Mouse (Mus musculus) neural tube, embryonic 14.5 days (tissue): ENCODE data around the gene Fkbp5. TPM values are rescaled to one million over a fixed set of nuclear protein-coding genes. Genes with fewer than 3 reads are reported as not detected.

Source experiments
- ATAC-seq: fragments of 200-750 bp; cut with Nextera tagmentation; 2 replicates; pipeline ENCODE4 v1.8.0; 2017; ENCODE audit warnings: low read depth, mild to moderate bottlenecking, moderate TSS enrichment, moderate library complexity
- H3K27ac ChIP-seq: fragments of 300-500 bp; sonication (generic); 2 replicates; pipeline ENCODE4 v1.5.1; 2014; ENCODE audit warnings: low read depth, mild to moderate bottlenecking, control low read depth, low read length, moderate library complexity, mixed read lengths
- H3K27me3 ChIP-seq: fragments of 300-500 bp; sonication (generic); 2 replicates; pipeline ENCODE4 v1.6.1; 2014; ENCODE audit warnings: low read length; ENCODE audit not compliant: control insufficient read depth, insufficient read depth
- H3K36me3 ChIP-seq: fragments of 300-500 bp; sonication (generic); 2 replicates; pipeline ENCODE4 v1.6.1; 2014; ENCODE audit warnings: low read length, mixed read lengths; ENCODE audit not compliant: control insufficient read depth, insufficient read depth
- H3K4me1 ChIP-seq: fragments of 300-500 bp; sonication (generic); 2 replicates; pipeline ENCODE4 v1.6.1; 2014; ENCODE audit warnings: low read length; ENCODE audit not compliant: control insufficient read depth, insufficient read depth
- H3K4me2 ChIP-seq: fragments of 300-500 bp; sonication (generic); 2 replicates; pipeline ENCODE4 v1.6.1; 2014; ENCODE audit warnings: mild to moderate bottlenecking, low read depth, low read length, control low read depth
- H3K4me3 ChIP-seq: fragments of 300-500 bp; sonication (generic); 2 replicates; pipeline ENCODE4 v1.5.1; 2014; ENCODE audit warnings: low read depth, low read length, control low read depth, mixed read lengths
- H3K9ac ChIP-seq: fragments of 300-500 bp; sonication (generic); replicated peaks from 2 replicates; pipeline ENCODE4 v1.6.1; 2014; ENCODE audit warnings: low read depth, mild to moderate bottlenecking, control low read depth, low read length, mixed read lengths
- H3K9me3 ChIP-seq: fragments of 300-500 bp; sonication (generic); 2 replicates; pipeline ENCODE4 v1.6.1; 2016; ENCODE audit warnings: low read length; ENCODE audit not compliant: control insufficient read depth
- WGBS: fragments of 180-500 bp; shearing (Covaris S2); extraction: QIAGEN DNeasy Blood & Tissue Kit; methylation state at CpG from one replicate; pipeline ENCODE4 v1.1.7; 2014; 5-methylcytosine and 5-hydroxymethylcytosine counted together
- polyA plus RNA-seq: library from polyadenylated mRNA; unstranded; fragments of >200 nt; fragmentation: Nextera tagmentation; extraction: Ambion mirVana; gene quantifications from 2 replicates; pipeline ENCODE4 v1.2.1, GENCODE M21; 2014

The Fkbp5 gene
- polyA plus RNA-seq, 1 experiment from 2014 or later: 11.1 TPM

- no peaks in the 10 kb centered on the region for H3K27me3 ChIP-seq
- no peak for ATAC-seq
- 95% methylated on average over 3 of the region's 3 CpGs for WGBS
These were observed 2.5 kb upstream of the Fkbp5 start for GRCm38 (mm10) chr17:28519827-28520226.

GRCm38 (mm10) chr17:28518615-28519071 is 1.3 kb upstream of the Fkbp5 start:
- Histone ChIP-seq H3K4me1 (0 out of 2 replicates have a peak, but pooled peaks cover 7% of the 10 kb centered on the region), H3K36me3 (no peaks in the 10 kb centered on the region), H3K4me2 (peak overlapping the region; percentile 95), H3K9ac (0 out of 2 replicates have a peak overlapping the region, but pooled peaks have one; percentile 63), H3K27me3 (no peaks in the 10 kb centered on the region), H3K27ac (no peak overlapping the region), H3K9me3 (no peaks in the 10 kb centered on the region), H3K4me3 (peak overlapping the region; percentile 46; the same call in 1 of the 2 replicates)
- ATAC-seq: no peak
- 21% methylated on average over 8 of the region's 8 CpGs for WGBS

More at GRCm38 (mm10) chr17:28519827-28520226, 2.5 kb upstream of the Fkbp5 start:
- H3K36me3 ChIP-seq: no peaks in the 10 kb centered on the region
- no peak overlapping the region for H3K4me3 ChIP-seq
- no peak overlapping the region for H3K4me2 ChIP-seq
- H3K4me1 ChIP-seq: 0 out of 2 replicates have a peak, but pooled peaks cover 7% of the 10 kb centered on the region
- no peak overlapping the region for H3K9ac ChIP-seq
- no peak overlapping the region for H3K27ac ChIP-seq
- no peaks in the 10 kb centered on the region for H3K9me3 ChIP-seq

GRCm38 (mm10) chr17:28517956-28518614 is 758 bp upstream of the Fkbp5 start:
- under 1% methylated on average over 42 of the region's 46 CpGs for WGBS
- Histone ChIP-seq H3K9me3 (no peaks in the 10 kb centered on the region), H3K9ac (peak overlapping the region; percentile 63), H3K36me3 (no peaks in the 10 kb centered on the region), H3K4me2 (peak overlapping the region; percentile 95), H3K27ac (peak overlapping the region; percentile 44), H3K4me3 (peak overlapping the region; percentile 46), H3K4me1 (0 out of 2 replicates have a peak, but pooled peaks cover 7% of the 10 kb centered on the region), H3K27me3 (no peaks in the 10 kb centered on the region)
- ATAC-seq: peak; percentile 70

GRCm38 (mm10) chr17:28516881-28517280 is 446 bp downstream of the Fkbp5 start:
- Histone ChIP-seq H3K9ac (no peak overlapping the region), H3K4me1 (0 out of 2 replicates have a peak, but pooled peaks cover 7% of the 10 kb centered on the region), H3K4me3 (no peak overlapping the region), H3K27me3 (no peaks in the 10 kb centered on the region), H3K36me3 (no peaks in the 10 kb centered on the region), H3K9me3 (no peaks in the 10 kb centered on the region), H3K27ac (no peak overlapping the region), H3K4me2 (peak overlapping the region; percentile 95; the same call in 1 of the 2 replicates)
- 83% methylated on average over 4 of the region's 4 CpGs for WGBS
- ATAC-seq: no peak

GRCm38 (mm10) chr17:28515431-28516341 is 1.6 kb downstream of the Fkbp5 start:
- Histone ChIP-seq H3K4me2 (no peak overlapping the region), H3K36me3 (no peaks in the 10 kb centered on the region), H3K9ac (no peak overlapping the region), H3K9me3 (no peaks in the 10 kb centered on the region), H3K4me3 (no peak overlapping the region), H3K4me1 (0 out of 2 replicates have a peak, but pooled peaks cover 7% of the 10 kb centered on the region), H3K27me3 (no peaks in the 10 kb centered on the region), H3K27ac (no peak overlapping the region)
- 71% methylated on average over 10 of the region's 10 CpGs for WGBS
- ATAC-seq: no peak

- H3K9ac ChIP-seq: no peak overlapping the region
- 0 out of 2 replicates have a peak, but pooled peaks cover 7% of the 10 kb centered on the region for H3K4me1 ChIP-seq
- H3K4me2 ChIP-seq: no peak overlapping the region
- ATAC-seq: no peak
- no peaks in the 10 kb centered on the region for H3K36me3 ChIP-seq
- no peak overlapping the region for H3K4me3 ChIP-seq
- no peaks in the 10 kb centered on the region for H3K9me3 ChIP-seq
- no peaks in the 10 kb centered on the region for H3K27me3 ChIP-seq
- 63% methylated on average over 5 of the region's 5 CpGs for WGBS
- no peak overlapping the region for H3K27ac ChIP-seq
These were observed 2.8 kb downstream of the Fkbp5 start for GRCm38 (mm10) chr17:28514555-28514954.

GRCm38 (mm10) chr17:28513844-28514243 is 3.5 kb downstream of the Fkbp5 start:
- H3K4me3 ChIP-seq: no peak overlapping the region
- no peaks in the 10 kb centered on the region for H3K36me3 ChIP-seq
- no peak for ATAC-seq
- H3K9me3 ChIP-seq: no peaks in the 10 kb centered on the region
- no peaks in the 10 kb centered on the region for H3K27me3 ChIP-seq
- no peak overlapping the region for H3K4me2 ChIP-seq
- no peak overlapping the region for H3K27ac ChIP-seq
- no peak overlapping the region for H3K9ac ChIP-seq
- 65% methylated on average over 7 of the region's 7 CpGs for WGBS
- H3K4me1 ChIP-seq: 0 out of 2 replicates have a peak, but pooled peaks cover 7% of the 10 kb centered on the region

- Histone ChIP-seq H3K27ac (no peak overlapping the region), H3K9ac (no peak overlapping the region), H3K27me3 (no peaks in the 10 kb centered on the region), H3K4me3 (no peak overlapping the region), H3K36me3 (no peaks in the 10 kb centered on the region), H3K4me1 (0 out of 2 replicates have a peak, but pooled peaks cover 7% of the 10 kb centered on the region), H3K9me3 (no peaks in the 10 kb centered on the region), H3K4me2 (no peak overlapping the region)
- 60% methylated on average over 1 of the region's 1 CpGs for WGBS
- no peak for ATAC-seq
These were observed 4.0 kb downstream of the Fkbp5 start for GRCm38 (mm10) chr17:28513337-28513736.
